Mouse (Mus musculus) liver, postnatal 0 days (tissue): ENCODE measurements around the gene Phyh.

Source experiments
- CTCF ChIP-seq: sonication (generic); IDR thresholded peaks from 2 replicates; pipeline ENCODE4 v1.5.1; 2016; ENCODE audit warnings: antibody characterized with exemption, low read depth
- EP300 ChIP-seq: IDR thresholded peaks from 2 replicates; pipeline ENCODE4 v1.6.1; 2016; ENCODE audit warnings: antibody characterized with exemption, low read depth, mild to moderate bottlenecking

DNA sequence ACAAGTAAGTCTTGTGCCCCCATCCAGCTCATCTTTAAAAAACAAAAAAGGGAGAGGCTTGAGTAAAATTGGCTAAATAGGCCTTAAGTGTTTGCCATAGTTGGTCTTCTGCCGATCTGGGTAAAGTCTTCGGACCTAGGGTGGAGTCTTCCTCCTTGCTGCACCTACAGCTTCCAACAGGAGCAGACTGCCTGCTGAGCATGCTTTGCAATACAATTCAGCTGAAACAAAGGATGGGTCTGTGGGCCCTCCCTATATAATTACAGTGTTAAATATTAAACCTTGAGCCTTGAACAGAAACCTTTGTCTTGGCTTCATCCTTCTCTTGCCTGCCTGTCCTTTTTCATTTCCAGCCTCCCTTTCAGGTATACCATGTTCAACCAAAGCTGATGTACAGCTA lies 49.0 kb downstream of the Phyh start:
- TF ChIP-seq EP300 (no peak), CTCF (no peak)
